Mouse (Mus musculus) small intestine, adult 2 months (tissue): ENCODE data around the gene Nup210l. TPM values are rescaled to one million over a fixed set of nuclear protein-coding genes. Genes with fewer than 3 reads are reported as not detected.

ENCODE experiments used
- H3K27ac ChIP-seq: fragments of 200-500 bp; 2 replicates; pipeline ENCODE4 v1.5.1; 2012; ENCODE audit warnings: low read depth, low read length, control low read depth, inconsistent platforms; ENCODE audit not compliant: insufficient read depth
- H3K27me3 ChIP-seq: fragments of 200-500 bp; 2 replicates; pipeline ENCODE4 v1.6.1; 2012; ENCODE audit warnings: mild to moderate bottlenecking, moderate library complexity, low read length, inconsistent platforms; ENCODE audit not compliant: control insufficient read depth, insufficient read depth
- H3K36me3 ChIP-seq: fragments of 200-500 bp; 2 replicates; pipeline ENCODE4 v1.6.1; 2012; ENCODE audit warnings: mild to moderate bottlenecking, low read length, control low read depth, inconsistent platforms; ENCODE audit not compliant: control insufficient read depth, insufficient read depth
- H3K4me1 ChIP-seq: fragments of 200-500 bp; 2 replicates; pipeline ENCODE4 v1.6.1; 2012; ENCODE audit warnings: low read length, inconsistent platforms, mixed read lengths; ENCODE audit not compliant: control insufficient read depth, insufficient read depth, insufficient read length
- H3K4me3 ChIP-seq: fragments of 200-500 bp; 2 replicates; pipeline ENCODE4 v1.5.1; 2012; ENCODE audit warnings: low read depth, mild to moderate bottlenecking, control low read depth, inconsistent platforms, low read length, moderate library complexity
- CTCF ChIP-seq: fragments of 200-500 bp; IDR thresholded peaks from 2 replicates; pipeline ENCODE4 v1.5.1; 2012; ENCODE audit warnings: low read depth, mild to moderate bottlenecking, control low read depth, inconsistent platforms, low read length, moderate library complexity, mixed read lengths; ENCODE audit not compliant: insufficient replicate concordance, insufficient read length; ENCODE audit errors: extremely low read depth
- POLR2A ChIP-seq: fragments of 200-500 bp; IDR thresholded peaks from 2 replicates; pipeline ENCODE4 v1.6.1; 2012; ENCODE audit warnings: low read depth, mild to moderate bottlenecking, control low read depth, inconsistent platforms, low read length, moderate library complexity
- WGBS: fragments of 180-500 bp; shearing (Covaris S2); methylation state at CpG from one replicate; pipeline ENCODE4 v1.1.7; 2018; 5-methylcytosine and 5-hydroxymethylcytosine counted together
- polyA plus RNA-seq: library from polyadenylated mRNA; depleted of rRNA; stranded (reverse); fragments of >200 nt; gene quantifications from 2 replicates; pipeline ENCODE4 v1.2.3, GENCODE M21; 2012

The Nup210l gene
- polyA plus RNA-seq, 1 experiment, result 0.15 TPM

GRCm38 (mm10) chr3:90212723-90213122 lies 108.8 kb downstream of the Nup210l start:
- WGBS, result 2% methylated on average over 5 of the region's 5 CpGs

DNA sequence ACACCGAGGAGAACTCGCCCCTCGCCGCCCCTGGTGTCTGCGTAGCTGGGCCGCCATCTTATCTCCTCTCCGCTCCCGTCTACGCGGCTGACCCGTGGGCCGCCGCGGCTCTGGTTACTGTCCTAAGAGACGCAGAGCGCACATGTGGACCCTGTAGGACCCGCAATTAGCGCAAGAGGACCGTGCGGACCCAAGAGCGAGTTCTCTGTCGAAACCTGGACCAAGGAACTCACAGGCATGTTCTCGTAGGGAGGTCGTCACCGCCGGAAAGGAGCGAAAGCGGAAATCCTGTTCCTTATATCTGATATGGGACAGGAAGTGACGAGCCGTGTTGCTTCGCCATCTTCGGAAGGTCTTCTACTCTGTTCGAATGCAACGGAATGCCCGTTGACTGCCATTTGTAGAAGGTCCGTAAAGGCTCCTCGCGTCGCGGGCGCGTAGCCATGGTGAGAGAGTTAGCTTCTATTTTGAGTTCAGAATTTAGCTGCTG lies 109.5 kb downstream of the Nup210l start, which contains the start of the genes Rps27 and Rab13:
Gene Rps27 (minus strand): TSS at position 275 of the 490 bp plus-strand sequence.
Gene Rab13 (plus strand): TSS at position 319 of the 490 bp plus-strand sequence.
- under 1% methylated on average over 42 of the region's 42 CpGs for WGBS
- Histone ChIP-seq H3K4me1 (peaks cover 4% of the 10 kb centered on the region), H3K36me3 (peaks cover 30% of the 10 kb centered on the region), H3K27ac (peak within 1 kb of the TSS; percentile 82; the same call in 1 of the 2 replicates), H3K27me3 (no peaks in the 10 kb centered on the region), H3K4me3 (peak within 1 kb of the TSS; percentile 98)
- TF ChIP-seq POLR2A, result peak; percentile 99
- TF ChIP-seq CTCF, result no peak

More at GRCm38 (mm10) chr3:90212723-90213122, 108.8 kb downstream of the Nup210l start:
- peaks cover 34% of the 10 kb centered on the region for H3K36me3 ChIP-seq
- no peaks in the 10 kb centered on the region for H3K27me3 ChIP-seq
- peaks cover 4% of the 10 kb centered on the region for H3K4me1 ChIP-seq
- TF ChIP-seq POLR2A (no peak), CTCF (no peak)
- no peak overlapping the region for H3K27ac ChIP-seq
- peak overlapping the region; percentile 98 for H3K4me3 ChIP-seq

DNA sequence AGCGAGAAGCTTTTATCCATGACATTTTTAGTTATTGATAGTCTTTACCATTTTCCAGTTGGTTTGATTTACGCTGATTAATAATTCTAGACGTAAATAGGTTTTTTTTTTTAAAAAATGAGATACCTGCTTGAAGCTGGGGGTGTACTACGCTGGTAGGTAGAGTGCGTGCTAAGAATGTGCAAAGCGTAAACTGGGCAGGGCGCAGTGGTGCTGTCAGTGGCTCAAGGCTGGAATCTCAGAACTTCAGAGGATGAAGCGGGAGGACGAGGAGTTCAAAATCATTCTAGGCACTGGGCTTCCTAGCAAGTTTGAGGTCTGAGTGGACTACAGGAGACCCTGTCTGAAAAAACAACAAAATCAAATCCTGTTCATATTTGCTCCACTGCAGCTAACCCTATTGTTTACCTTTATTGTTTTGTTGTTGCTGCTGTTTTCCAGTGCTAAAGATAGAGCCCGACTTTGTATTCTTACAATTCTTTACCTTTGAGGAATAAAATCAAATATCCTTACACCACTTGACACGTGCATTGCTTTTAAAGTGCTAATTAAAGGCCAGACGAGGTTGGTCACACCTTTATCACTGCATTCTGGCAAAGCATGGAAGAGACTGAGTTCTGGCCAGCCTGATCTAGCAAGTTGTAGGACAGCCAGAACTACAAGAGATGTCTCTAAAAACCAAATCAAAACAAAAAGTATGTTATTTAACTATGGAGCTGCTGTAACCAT lies 110.2 kb downstream of the Nup210l start:
- Histone ChIP-seq H3K27me3 (no peaks in the 10 kb centered on the region), H3K4me3 (peak overlapping the region; percentile 98), H3K27ac (no peak overlapping the region), H3K36me3 (peaks cover 23% of the 10 kb centered on the region), H3K4me1 (peaks cover 4% of the 10 kb centered on the region)
- TF ChIP-seq CTCF (no peak), POLR2A (no peak)
- WGBS, result 11% methylated on average over 12 of the region's 12 CpGs

- no peak overlapping the region for H3K27ac ChIP-seq
- WGBS, result 47% methylated on average over 1 of the region's 1 CpGs
- TF ChIP-seq CTCF, result no peak
- TF ChIP-seq POLR2A, result no peak
Measured at GRCm38 (mm10) chr3:90215825-90216380, 112.0 kb downstream of the Nup210l start.

GRCm38 (mm10) chr3:90220088-90220487 lies 116.2 kb downstream of the Nup210l start:
- 3% methylated on average over 6 of the region's 6 CpGs for WGBS
- Histone ChIP-seq H3K4me1 (peaks cover 2% of the 10 kb centered on the region; the same call in 1 of the 2 replicates), H3K27me3 (no peaks in the 10 kb centered on the region), H3K36me3 (0 out of 2 replicates have a peak, but pooled peaks cover under 1% of the 10 kb centered on the region), H3K4me3 (no peak overlapping the region), H3K27ac (peak overlapping the region; percentile 74)
- TF ChIP-seq CTCF (peak; percentile 13; the same call in 1 of the 2 replicates), POLR2A (no peak)

More at GRCm38 (mm10) chr3:90215825-90216380, 112.0 kb downstream of the Nup210l start:
- Histone ChIP-seq H3K4me1 (peaks cover 6% of the 10 kb centered on the region), H3K27me3 (no peaks in the 10 kb centered on the region), H3K36me3 (peaks cover 9% of the 10 kb centered on the region), H3K4me3 (no peak overlapping the region)

DNA sequence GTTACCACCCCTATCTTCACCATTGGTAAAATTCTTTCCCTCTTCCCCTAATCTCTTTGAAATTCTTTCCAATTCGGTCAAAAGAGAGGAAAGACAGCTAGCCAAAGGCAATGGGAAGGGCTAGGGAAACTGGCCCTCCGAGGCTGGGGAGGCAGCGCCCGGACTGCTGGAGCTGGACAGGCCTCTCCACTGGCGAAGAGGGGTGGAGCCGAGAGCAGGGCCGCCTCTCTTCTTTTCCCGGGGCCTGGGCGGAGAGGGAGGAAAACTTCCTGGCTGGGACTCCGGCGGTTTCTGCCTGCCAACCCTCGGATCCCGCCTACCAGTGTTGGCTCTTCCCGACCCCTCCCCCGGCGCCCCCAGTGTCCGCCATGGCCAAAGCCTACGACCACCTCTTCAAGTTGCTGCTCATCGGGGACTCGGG lies 116.6 kb downstream of the Nup210l start:
- H3K4me1 ChIP-seq, result peaks cover 2% of the 10 kb centered on the region; the same call in 1 of the 2 replicates
- TF ChIP-seq CTCF (peak; percentile 6; the same call in 1 of the 2 replicates), POLR2A (no peak)
- 0 out of 2 replicates have a peak, but pooled peaks cover 1% of the 10 kb centered on the region for H3K36me3 ChIP-seq
- H3K4me3 ChIP-seq, result peak overlapping the region; percentile 90
- no peaks in the 10 kb centered on the region for H3K27me3 ChIP-seq
- H3K27ac ChIP-seq, result peak overlapping the region; percentile 74
- WGBS, result 1% methylated on average over 20 of the region's 20 CpGs

DNA sequence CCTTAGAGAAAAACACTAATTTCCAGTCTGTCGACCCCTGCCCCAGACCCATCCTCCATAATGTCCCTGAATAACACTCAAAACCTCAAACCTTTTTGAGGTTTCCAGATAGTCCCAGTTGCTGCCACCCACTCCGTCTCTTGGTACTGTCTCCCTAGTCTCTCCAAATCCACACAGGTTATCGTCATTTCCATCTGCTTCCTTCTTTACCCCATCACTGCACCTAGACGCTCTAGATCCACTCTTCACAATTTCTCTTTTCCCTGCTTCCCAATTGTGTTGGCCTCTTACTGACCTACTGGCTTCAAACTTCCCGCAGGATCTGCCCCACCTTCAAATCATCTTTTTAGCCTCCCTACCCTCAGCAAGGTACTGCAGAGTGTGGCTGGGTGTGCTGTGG lies 117.2 kb downstream of the Nup210l start:
- no peak for TF ChIP-seq POLR2A
- TF ChIP-seq CTCF, result no peak
- Histone ChIP-seq H3K4me3 (no peak overlapping the region), H3K27ac (no peak overlapping the region), H3K36me3 (0 out of 2 replicates have a peak, but pooled peaks cover 1% of the 10 kb centered on the region), H3K27me3 (no peaks in the 10 kb centered on the region), H3K4me1 (peaks cover 2% of the 10 kb centered on the region; the same call in 1 of the 2 replicates)
- WGBS, result 26% methylated on average over 5 of the region's 5 CpGs
